Mouse (Mus musculus): Measurements from ENCODE around the gene Tubb5. TPM values are rescaled to one million over a fixed set of nuclear protein-coding genes. Genes with fewer than 3 reads are reported as not detected.

Gene Tubb5
- total and polyA plus RNA-seq, 2 experiments from 2014 or later = 1,872 to 3,416 TPM

GRCm38 (mm10) chr17:35790933-35791332 is 47.2 kb downstream of the Tubb5 start:
- Histone ChIP-seq H3K36me3 (ENCODE audit: insufficient read depth, low read length) (no peaks in the 10 kb centered on the region), H3K4me2 (ENCODE audit: low read depth, low read length, poor library complexity, severe bottlenecking) (no peak overlapping the region), H3K27me3 (ENCODE audit: insufficient read depth, low read length) (no peaks in the 10 kb centered on the region), H3K27ac (ENCODE audit: low read depth, low read length) (no peak overlapping the region), H3K4me3 (ENCODE audit: low read depth, low read length) (no peak overlapping the region), H3K9me3 (ENCODE audit: low read length) (no peaks in the 10 kb centered on the region), H3K4me1 (ENCODE audit: insufficient read depth, low read length) (no peaks in the 10 kb centered on the region), H3K9ac (replicated peaks; ENCODE audit: low read length, poor library complexity, severe bottlenecking) (no peak overlapping the region)
- WGBS = 92% methylated on average over 4 of the region's 4 CpGs
- no peak for DNase-seq (ENCODE audit: low spot score)
- TF ChIP-seq CTCF (IDR thresholded peaks at IDR 0.05) = no peak
- no peak for ATAC-seq (ENCODE audit: low FRiP score)

DNA sequence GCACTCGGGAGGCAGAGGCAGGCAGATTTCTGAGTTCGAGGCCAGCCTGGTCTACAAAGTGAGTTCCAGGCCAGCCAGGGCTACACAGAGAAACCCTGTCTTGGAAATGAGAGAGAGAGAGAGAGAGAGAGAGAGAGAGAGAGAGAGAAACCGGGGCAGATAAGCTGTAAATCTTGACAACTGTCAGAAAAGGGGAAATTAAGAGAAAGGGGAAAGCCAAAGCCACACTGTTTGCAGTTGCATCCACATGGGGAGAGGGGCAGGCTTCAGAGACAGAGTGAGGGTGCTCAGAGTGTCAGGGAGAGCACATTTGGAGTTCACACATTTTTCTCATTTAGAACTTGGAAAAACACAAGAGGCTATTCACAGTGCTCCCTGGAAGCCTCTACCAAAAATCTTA is 50.1 kb downstream of the Tubb5 start:
- Histone ChIP-seq H3K4me3 (ENCODE audit: low read depth, low read length) (no peak overlapping the region), H3K27me3 (ENCODE audit: insufficient read depth, low read length) (no peaks in the 10 kb centered on the region), H3K36me3 (ENCODE audit: insufficient read depth, low read length) (no peaks in the 10 kb centered on the region), H3K9ac (replicated peaks; ENCODE audit: low read length, poor library complexity, severe bottlenecking) (no peak overlapping the region), H3K4me2 (ENCODE audit: low read depth, low read length, poor library complexity, severe bottlenecking) (no peak overlapping the region), H3K9me3 (ENCODE audit: low read length) (no peaks in the 10 kb centered on the region), H3K4me1 (ENCODE audit: insufficient read depth, low read length) (no peaks in the 10 kb centered on the region), H3K27ac (ENCODE audit: low read depth, low read length) (no peak overlapping the region)
- DNase-seq (ENCODE audit: low spot score) = no peak
- ATAC-seq (ENCODE audit: low FRiP score) = no peak
- WGBS = 92% methylated on average over 3 of the region's 3 CpGs
- TF ChIP-seq CTCF (IDR thresholded peaks at IDR 0.05) = no peak

DNA sequence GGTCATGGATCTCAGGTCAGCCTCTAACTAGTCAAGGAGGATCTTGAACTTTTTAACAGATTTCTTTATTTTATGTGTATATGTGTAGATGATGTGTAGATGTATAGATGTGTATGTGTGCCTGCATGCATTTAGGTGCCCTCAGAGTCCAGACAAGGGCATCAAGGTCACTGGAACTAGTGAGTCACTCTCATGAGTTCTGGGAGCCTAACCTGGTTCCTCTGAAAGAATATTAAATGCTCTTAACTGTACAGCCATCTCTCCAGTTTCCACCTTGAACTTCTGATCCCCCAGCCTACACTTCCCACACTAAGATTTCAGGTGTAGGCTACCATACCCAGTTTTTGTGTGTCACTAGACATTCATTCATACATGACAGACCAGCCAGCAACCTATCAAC is 50.6 kb downstream of the Tubb5 start:
- H3K4me1 ChIP-seq (ENCODE audit: insufficient read depth, low read length) = no peaks in the 10 kb centered on the region
- H3K36me3 ChIP-seq (ENCODE audit: insufficient read depth, low read length) = no peaks in the 10 kb centered on the region
- no peaks in the 10 kb centered on the region for H3K9me3 ChIP-seq (ENCODE audit: low read length)
- ATAC-seq (ENCODE audit: low FRiP score) (no peak), DNase-seq (ENCODE audit: low spot score) (no peak)
- H3K27me3 ChIP-seq (ENCODE audit: insufficient read depth, low read length) = no peaks in the 10 kb centered on the region
- no peak for TF ChIP-seq CTCF (IDR thresholded peaks at IDR 0.05)
- H3K9ac ChIP-seq (replicated peaks; ENCODE audit: low read length, poor library complexity, severe bottlenecking) = no peak overlapping the region
- no peak overlapping the region for H3K4me2 ChIP-seq (ENCODE audit: low read depth, low read length, poor library complexity, severe bottlenecking)
- no peak overlapping the region for H3K27ac ChIP-seq (ENCODE audit: low read depth, low read length)
- no peak overlapping the region for H3K4me3 ChIP-seq (ENCODE audit: low read depth, low read length)

DNA sequence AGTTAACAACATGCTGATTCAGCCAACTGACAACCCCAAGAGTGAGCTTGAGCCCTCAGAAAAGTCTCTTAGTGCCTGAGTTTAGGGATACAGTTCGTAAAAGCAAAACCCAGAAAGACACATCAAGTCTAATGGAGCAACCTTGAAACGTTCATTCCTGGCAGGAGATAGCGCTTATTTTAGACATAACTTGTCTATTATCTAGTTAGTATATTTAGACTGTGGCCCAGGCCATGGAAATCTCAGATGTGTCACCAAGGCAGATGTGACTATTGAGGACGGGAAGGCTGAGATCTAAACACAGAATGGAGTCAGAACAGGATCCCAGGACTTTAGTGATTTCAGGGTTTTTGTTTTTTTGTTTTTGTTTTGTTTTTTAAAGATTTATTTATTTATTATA is 53.0 kb downstream of the Tubb5 start:
- WGBS = 92% methylated on average over 4 of the region's 4 CpGs
- no peak for ATAC-seq (ENCODE audit: low FRiP score)
- H3K36me3 ChIP-seq (ENCODE audit: insufficient read depth, low read length) = no peaks in the 10 kb centered on the region

GRCm38 (mm10) chr17:35783944-35784343 is 54.2 kb downstream of the Tubb5 start:
- Histone ChIP-seq H3K27me3 (ENCODE audit: insufficient read depth, low read length) (no peaks in the 10 kb centered on the region), H3K4me2 (ENCODE audit: low read depth, low read length, poor library complexity, severe bottlenecking) (no peak overlapping the region), H3K4me3 (ENCODE audit: low read depth, low read length) (no peak overlapping the region), H3K27ac (ENCODE audit: low read depth, low read length) (no peak overlapping the region), H3K36me3 (ENCODE audit: insufficient read depth, low read length) (no peaks in the 10 kb centered on the region), H3K9ac (replicated peaks; ENCODE audit: low read length, poor library complexity, severe bottlenecking) (no peak overlapping the region), H3K9me3 (ENCODE audit: low read length) (no peaks in the 10 kb centered on the region), H3K4me1 (ENCODE audit: insufficient read depth, low read length) (no peaks in the 10 kb centered on the region)
- peak; percentile 76; the same call in 1 of the 2 replicates for ATAC-seq (ENCODE audit: low FRiP score)
- DNase-seq (ENCODE audit: low spot score) = peak; percentile 70
- 72% methylated on average over 6 of the region's 6 CpGs for WGBS
- TF ChIP-seq CTCF (IDR thresholded peaks at IDR 0.05) = no peak

More for the DNA sequence above, 53.0 kb downstream of the Tubb5 start:
- Histone ChIP-seq H3K27ac (ENCODE audit: low read depth, low read length) (no peak overlapping the region), H3K4me1 (ENCODE audit: insufficient read depth, low read length) (no peaks in the 10 kb centered on the region), H3K9ac (replicated peaks; ENCODE audit: low read length, poor library complexity, severe bottlenecking) (no peak overlapping the region), H3K9me3 (ENCODE audit: low read length) (no peaks in the 10 kb centered on the region), H3K4me2 (ENCODE audit: low read depth, low read length, poor library complexity, severe bottlenecking) (no peak overlapping the region), H3K4me3 (ENCODE audit: low read depth, low read length) (no peak overlapping the region), H3K27me3 (ENCODE audit: insufficient read depth, low read length) (no peaks in the 10 kb centered on the region)
- TF ChIP-seq CTCF (IDR thresholded peaks at IDR 0.05) = no peak
- no peak for DNase-seq (ENCODE audit: low spot score)

Small RNAs within 50 kb of the gene (microRNA-seq; reads per million reads assigned to microRNA genes)
- gene Gm28033 (ENCODE audit: borderline number of aligned reads) = not detected

Other genes with a start within 250 kb of the Tubb5 start
- not detected in 2 replicates for gene Sfta2, start 236.8 kb downstream of the Tubb5 start, total RNA-seq (2014; rRNA removed)
- not detected in 2 replicates for gene Sfta2, start 236.8 kb downstream of the Tubb5 start, polyA plus RNA-seq (2015; fragmentation: Nextera tagmentation; extraction: Ambion mirVana)
- not detected in 2 replicates for gene Gm9573, start 211.7 kb downstream of the Tubb5 start, total RNA-seq (2014; rRNA removed)
- gene Gm9573, start 211.7 kb downstream of the Tubb5 start, polyA plus RNA-seq (2015; fragmentation: Nextera tagmentation; extraction: Ambion mirVana) = not detected in 2 replicates
- gene Mucl3, start 194.6 kb downstream of the Tubb5 start, total RNA-seq (2014; rRNA removed) = 0.77 TPM in 1 of 2 replicates, not detected in the other
- gene Mucl3, start 194.6 kb downstream of the Tubb5 start, polyA plus RNA-seq (2015; fragmentation: Nextera tagmentation; extraction: Ambion mirVana) = not detected in 2 replicates
- 43.0 and 49.2 TPM in 2 replicates for gene Vars2, start 170.7 kb downstream of the Tubb5 start, total RNA-seq (2014; rRNA removed)
- gene Vars2, start 170.7 kb downstream of the Tubb5 start, polyA plus RNA-seq (2015; fragmentation: Nextera tagmentation; extraction: Ambion mirVana) = 13.8 and 15.9 TPM in 2 replicates
- 20.6 and 27.7 TPM in 2 replicates for gene Gtf2h4, start 164.6 kb downstream of the Tubb5 start, total RNA-seq (2014; rRNA removed)
- 17.8 and 18.4 TPM in 2 replicates for gene Gtf2h4, start 164.6 kb downstream of the Tubb5 start, polyA plus RNA-seq (2015; fragmentation: Nextera tagmentation; extraction: Ambion mirVana)
- gene Ddr1, start 133.7 kb downstream of the Tubb5 start, total RNA-seq (2014; rRNA removed) = 82.8 and 100 TPM in 2 replicates
- gene Ddr1, start 133.7 kb downstream of the Tubb5 start, polyA plus RNA-seq (2015; fragmentation: Nextera tagmentation; extraction: Ambion mirVana) = 48.5 and 49.3 TPM in 2 replicates
- gene Ier3, start 16.6 kb downstream of the Tubb5 start, total RNA-seq (2014; rRNA removed) = 10.9 and 13.5 TPM in 2 replicates
- 12.2 and 16.0 TPM in 2 replicates for gene Ier3, start 16.6 kb downstream of the Tubb5 start, polyA plus RNA-seq (2015; fragmentation: Nextera tagmentation; extraction: Ambion mirVana)
- gene Flot1, start 15.1 kb downstream of the Tubb5 start, total RNA-seq (2014; rRNA removed) = 112 and 122 TPM in 2 replicates
- gene Flot1, start 15.1 kb downstream of the Tubb5 start, polyA plus RNA-seq (2015; fragmentation: Nextera tagmentation; extraction: Ambion mirVana) = 124 and 140 TPM in 2 replicates
- 22.4 and 22.6 TPM in 2 replicates for gene Mdc1, start 3.2 kb upstream of the Tubb5 start, total RNA-seq (2014; rRNA removed)
- gene Mdc1, start 3.2 kb upstream of the Tubb5 start, polyA plus RNA-seq (2015; fragmentation: Nextera tagmentation; extraction: Ambion mirVana) = 3.7 and 4.7 TPM in 2 replicates
- gene Nrm, start 23.0 kb upstream of the Tubb5 start, total RNA-seq (2014; rRNA removed) = 7.6 and 12.1 TPM in 2 replicates
- gene Nrm, start 23.0 kb upstream of the Tubb5 start, polyA plus RNA-seq (2015; fragmentation: Nextera tagmentation; extraction: Ambion mirVana) = 11.0 and 11.8 TPM in 2 replicates
- gene Ppp1r18, start 27.3 kb upstream of the Tubb5 start, total RNA-seq (2014; rRNA removed) = 16.2 and 33.0 TPM in 2 replicates
- gene Ppp1r18, start 27.3 kb upstream of the Tubb5 start, polyA plus RNA-seq (2015; fragmentation: Nextera tagmentation; extraction: Ambion mirVana) = 14.1 and 14.4 TPM in 2 replicates
- gene Dhx16, start 41.5 kb upstream of the Tubb5 start, total RNA-seq (2014; rRNA removed) = 26.7 and 27.7 TPM in 2 replicates
- 23.6 and 25.1 TPM in 2 replicates for gene Dhx16, start 41.5 kb upstream of the Tubb5 start, polyA plus RNA-seq (2015; fragmentation: Nextera tagmentation; extraction: Ambion mirVana)
- gene 2310061I04Rik, start 59.1 kb upstream of the Tubb5 start, total RNA-seq (2014; rRNA removed) = 43.5 and 47.7 TPM in 2 replicates
- 88.3 and 89.3 TPM in 2 replicates for gene 2310061I04Rik, start 59.1 kb upstream of the Tubb5 start, polyA plus RNA-seq (2015; fragmentation: Nextera tagmentation; extraction: Ambion mirVana)
- gene Atat1, start 71.8 kb upstream of the Tubb5 start, total RNA-seq (2014; rRNA removed) = 199 and 216 TPM in 2 replicates
- 326 and 332 TPM in 2 replicates for gene Atat1, start 71.8 kb upstream of the Tubb5 start, polyA plus RNA-seq (2015; fragmentation: Nextera tagmentation; extraction: Ambion mirVana)
- gene Mrps18b, start 78.1 kb upstream of the Tubb5 start, total RNA-seq (2014; rRNA removed) = 37.2 and 46.6 TPM in 2 replicates
- 55.7 and 57.4 TPM in 2 replicates for gene Mrps18b, start 78.1 kb upstream of the Tubb5 start, polyA plus RNA-seq (2015; fragmentation: Nextera tagmentation; extraction: Ambion mirVana)
- 39.3 and 52.8 TPM in 2 replicates for gene Ppp1r10, start 78.1 kb upstream of the Tubb5 start, total RNA-seq (2014; rRNA removed)
- 23.0 and 24.8 TPM in 2 replicates for gene Ppp1r10, start 78.1 kb upstream of the Tubb5 start, polyA plus RNA-seq (2015; fragmentation: Nextera tagmentation; extraction: Ambion mirVana)
- 61.8 and 67.0 TPM in 2 replicates for gene Abcf1, start 131.5 kb upstream of the Tubb5 start, total RNA-seq (2014; rRNA removed)
- gene Abcf1, start 131.5 kb upstream of the Tubb5 start, polyA plus RNA-seq (2015; fragmentation: Nextera tagmentation; extraction: Ambion mirVana) = 89.0 and 100 TPM in 2 replicates
- gene Gnl1, start 141.5 kb upstream of the Tubb5 start, total RNA-seq (2014; rRNA removed) = 94.9 and 117 TPM in 2 replicates
- 80.8 and 82.8 TPM in 2 replicates for gene Gnl1, start 141.5 kb upstream of the Tubb5 start, polyA plus RNA-seq (2015; fragmentation: Nextera tagmentation; extraction: Ambion mirVana)
- gene Prr3, start 141.9 kb upstream of the Tubb5 start, total RNA-seq (2014; rRNA removed) = 43.9 and 57.8 TPM in 2 replicates
- 97.0 and 100 TPM in 2 replicates for gene Prr3, start 141.9 kb upstream of the Tubb5 start, polyA plus RNA-seq (2015; fragmentation: Nextera tagmentation; extraction: Ambion mirVana)
- 0.16 and 1.7 TPM in 2 replicates for gene H2-T24, start 182.3 kb upstream of the Tubb5 start, total RNA-seq (2014; rRNA removed)
- gene H2-T24, start 182.3 kb upstream of the Tubb5 start, polyA plus RNA-seq (2015; fragmentation: Nextera tagmentation; extraction: Ambion mirVana) = 5.3 and 7.2 TPM in 2 replicates
- gene H2-T23, start 194.5 kb upstream of the Tubb5 start, total RNA-seq (2014; rRNA removed) = 6.1 and 9.2 TPM in 2 replicates
- 6.4 and 7.3 TPM in 2 replicates for gene H2-T23, start 194.5 kb upstream of the Tubb5 start, polyA plus RNA-seq (2015; fragmentation: Nextera tagmentation; extraction: Ambion mirVana)
- gene H2-T22, start 204.4 kb upstream of the Tubb5 start, total RNA-seq (2014; rRNA removed) = 11.5 and 11.8 TPM in 2 replicates
- 7.1 and 8.3 TPM in 2 replicates for gene H2-T22, start 204.4 kb upstream of the Tubb5 start, polyA plus RNA-seq (2015; fragmentation: Nextera tagmentation; extraction: Ambion mirVana)
- gene Gm6034, start 204.7 kb upstream of the Tubb5 start, total RNA-seq (2014; rRNA removed) = 0.16 TPM in 1 of 2 replicates, not detected in the other
- gene Gm6034, start 204.7 kb upstream of the Tubb5 start, polyA plus RNA-seq (2015; fragmentation: Nextera tagmentation; extraction: Ambion mirVana) = not detected in 2 replicates
- 0.19 TPM in 1 of 2 replicates, not detected in the other for gene Gm11127, start 220.1 kb upstream of the Tubb5 start, total RNA-seq (2014; rRNA removed)
- 0.12 TPM in 1 of 2 replicates, not detected in the other for gene Gm11127, start 220.1 kb upstream of the Tubb5 start, polyA plus RNA-seq (2015; fragmentation: Nextera tagmentation; extraction: Ambion mirVana)

Measured in midbrain, postnatal 0 days (tissue).